Mouse (Mus musculus): Measurements from ENCODE around the gene Gjd3. TPM values are rescaled to one million over a fixed set of nuclear protein-coding genes. Genes with fewer than 3 reads are reported as not detected.

Gjd3 gene
- polyA plus RNA-seq, 1 experiment, result not detected

GRCm38 (mm10) chr11:98944897-98945604 lies 37.8 kb downstream of the Gjd3 start:
- H3K79me3 ChIP-seq (ENCODE audit: low read depth), result peaks cover 81% of the 10 kb centered on the region
- H3K79me2 ChIP-seq (ENCODE audit: control insufficient read depth, insufficient read depth), result peaks cover 98% of the 10 kb centered on the region
- no peak overlapping the region for H3K4me3 ChIP-seq (ENCODE audit: insufficient read depth, poor library complexity, severe bottlenecking)
- H3ac ChIP-seq (ENCODE audit: control insufficient read depth, insufficient read length, low read depth), result peak overlapping the region; percentile 51
- TF ChIP-seq USF1 (IDR thresholded peaks at IDR 0.05; ENCODE audit: low read depth) (no peak), MYOD1 (IDR thresholded peaks at IDR 0.05; ENCODE audit: control insufficient read depth, insufficient read length, low read depth) (no peak)
- H3K36me3 ChIP-seq (ENCODE audit: control insufficient read depth, insufficient read depth), result peaks cover 10% of the 10 kb centered on the region
- no peaks in the 10 kb centered on the region for H3K27me3 ChIP-seq (ENCODE audit: control insufficient read depth, insufficient read depth, insufficient read length)

- Histone ChIP-seq H3K79me3 (ENCODE audit: low read depth) (peaks cover 81% of the 10 kb centered on the region), H3K36me3 (ENCODE audit: control insufficient read depth, insufficient read depth) (peaks cover 10% of the 10 kb centered on the region), H3K4me3 (ENCODE audit: insufficient read depth, poor library complexity, severe bottlenecking) (peak overlapping the region; percentile 14), H3K27me3 (ENCODE audit: control insufficient read depth, insufficient read depth, insufficient read length) (no peaks in the 10 kb centered on the region), H3ac (ENCODE audit: control insufficient read depth, insufficient read length, low read depth) (peak overlapping the region; percentile 49), H3K79me2 (ENCODE audit: control insufficient read depth, insufficient read depth) (peaks cover 98% of the 10 kb centered on the region)
- TF ChIP-seq FOSL1 (IDR thresholded peaks at IDR 0.05; ENCODE audit: insufficient read depth, low read length, poor library complexity, severe bottlenecking) (no peak), USF1 (IDR thresholded peaks at IDR 0.05; ENCODE audit: low read depth) (no peak), MYOD1 (IDR thresholded peaks at IDR 0.05; ENCODE audit: control insufficient read depth, insufficient read length, low read depth) (no peak), MYOG (IDR thresholded peaks at IDR 0.05; ENCODE audit: control insufficient read depth, extremely low read depth, insufficient read length) (no peak), CEBPB (IDR thresholded peaks at IDR 0.05; ENCODE audit: low read depth) (no peak), CTCF (IDR thresholded peaks at IDR 0.05; ENCODE audit: control insufficient read depth, insufficient read depth, insufficient read length) (no peak), MAX (IDR thresholded peaks at IDR 0.05) (no peak)
Observed at GRCm38 (mm10) chr11:98943741-98944461, 38.9 kb downstream of the Gjd3 start.

DNA sequence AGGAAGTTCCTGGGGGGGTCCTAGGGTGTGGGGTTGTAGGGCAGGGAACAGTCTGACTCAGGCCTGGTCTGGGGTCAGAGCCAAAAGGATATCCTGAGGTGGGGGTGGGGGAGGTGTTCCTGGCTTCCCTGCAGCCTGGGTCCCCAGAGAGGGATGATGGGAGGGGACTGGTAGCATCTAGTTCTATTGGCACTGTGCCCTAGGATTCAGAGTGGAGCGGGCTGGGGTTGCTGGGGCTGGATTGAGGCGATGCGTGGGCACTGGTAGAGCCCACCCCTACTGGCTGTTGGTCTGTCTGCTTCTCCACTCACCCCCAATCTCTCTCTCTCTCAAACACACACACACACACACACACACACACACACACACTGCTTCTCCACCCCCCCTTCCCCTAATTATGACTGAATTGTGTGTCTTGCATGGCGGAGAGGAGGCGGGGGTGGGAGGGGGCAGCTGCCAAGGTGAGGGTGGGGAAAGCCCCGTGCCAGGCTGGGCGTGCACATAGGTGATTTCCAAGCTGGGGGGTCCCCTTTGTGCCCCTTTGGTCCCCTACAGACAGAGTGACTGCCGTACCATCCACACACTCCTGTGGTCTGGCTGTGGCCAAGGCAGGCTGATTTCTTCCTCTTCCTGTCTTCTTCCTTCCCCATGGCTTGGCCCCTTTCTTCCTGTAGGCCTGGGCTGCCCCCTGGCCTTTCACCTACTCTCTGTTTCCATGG lies 39.7 kb downstream of the Gjd3 start:
- Histone ChIP-seq H3K27me3 (ENCODE audit: control insufficient read depth, insufficient read depth, insufficient read length) (no peaks in the 10 kb centered on the region), H3K4me3 (ENCODE audit: insufficient read depth, poor library complexity, severe bottlenecking) (peak overlapping the region; percentile 14), H3K79me2 (ENCODE audit: control insufficient read depth, insufficient read depth) (peaks cover 98% of the 10 kb centered on the region), H3K79me3 (ENCODE audit: low read depth) (peaks cover 82% of the 10 kb centered on the region), H3K36me3 (ENCODE audit: control insufficient read depth, insufficient read depth) (peaks cover 10% of the 10 kb centered on the region), H3ac (ENCODE audit: control insufficient read depth, insufficient read length, low read depth) (peak overlapping the region; percentile 21)
- TF ChIP-seq MAX (IDR thresholded peaks at IDR 0.05), result no peak
- no peak for TF ChIP-seq FOSL1 (IDR thresholded peaks at IDR 0.05; ENCODE audit: insufficient read depth, low read length, poor library complexity, severe bottlenecking)
- TF ChIP-seq MYOG (IDR thresholded peaks at IDR 0.05; ENCODE audit: control insufficient read depth, extremely low read depth, insufficient read length), result no peak
- no peak for TF ChIP-seq USF1 (IDR thresholded peaks at IDR 0.05; ENCODE audit: low read depth)
- no peak for TF ChIP-seq CEBPB (IDR thresholded peaks at IDR 0.05; ENCODE audit: low read depth)
- TF ChIP-seq CTCF (IDR thresholded peaks at IDR 0.05; ENCODE audit: control insufficient read depth, insufficient read depth, insufficient read length), result no peak
- TF ChIP-seq MYOD1 (IDR thresholded peaks at IDR 0.05; ENCODE audit: control insufficient read depth, insufficient read length, low read depth), result no peak

GRCm38 (mm10) chr11:98942555-98942922 lies 40.3 kb downstream of the Gjd3 start:
- H3K4me3 ChIP-seq (ENCODE audit: insufficient read depth, poor library complexity, severe bottlenecking), result peak overlapping the region; percentile 32
- H3K79me3 ChIP-seq (ENCODE audit: low read depth), result peaks cover 80% of the 10 kb centered on the region
- TF ChIP-seq MYOG (IDR thresholded peaks at IDR 0.05; ENCODE audit: control insufficient read depth, extremely low read depth, insufficient read length), result no peak
- TF ChIP-seq MAX (IDR thresholded peaks at IDR 0.05), result no peak
- TF ChIP-seq FOSL1 (IDR thresholded peaks at IDR 0.05; ENCODE audit: insufficient read depth, low read length, poor library complexity, severe bottlenecking), result no peak
- TF ChIP-seq CEBPB (IDR thresholded peaks at IDR 0.05; ENCODE audit: low read depth), result no peak
- TF ChIP-seq CTCF (IDR thresholded peaks at IDR 0.05; ENCODE audit: control insufficient read depth, insufficient read depth, insufficient read length), result no peak
- no peak for TF ChIP-seq USF1 (IDR thresholded peaks at IDR 0.05; ENCODE audit: low read depth)
- TF ChIP-seq MYOD1 (IDR thresholded peaks at IDR 0.05; ENCODE audit: control insufficient read depth, insufficient read length, low read depth), result no peak
- H3K27me3 ChIP-seq (ENCODE audit: control insufficient read depth, insufficient read depth, insufficient read length), result no peaks in the 10 kb centered on the region
- H3ac ChIP-seq (ENCODE audit: control insufficient read depth, insufficient read length, low read depth), result peak overlapping the region; percentile 34
- peaks cover 4% of the 10 kb centered on the region for H3K36me3 ChIP-seq (ENCODE audit: control insufficient read depth, insufficient read depth)
- H3K79me2 ChIP-seq (ENCODE audit: control insufficient read depth, insufficient read depth), result peaks cover 98% of the 10 kb centered on the region

GRCm38 (mm10) chr11:98941826-98942550 lies 40.8 kb downstream of the Gjd3 start:
- H3K36me3 ChIP-seq (ENCODE audit: control insufficient read depth, insufficient read depth), result no peaks in the 10 kb centered on the region
- H3K79me2 ChIP-seq (ENCODE audit: control insufficient read depth, insufficient read depth), result peaks cover 93% of the 10 kb centered on the region
- no peaks in the 10 kb centered on the region for H3K27me3 ChIP-seq (ENCODE audit: control insufficient read depth, insufficient read depth, insufficient read length)
- H3K4me3 ChIP-seq (ENCODE audit: insufficient read depth, poor library complexity, severe bottlenecking), result peak overlapping the region; percentile 32
- H3ac ChIP-seq (ENCODE audit: control insufficient read depth, insufficient read length, low read depth), result peak overlapping the region; percentile 72
- no peak for TF ChIP-seq CTCF (IDR thresholded peaks at IDR 0.05; ENCODE audit: control insufficient read depth, insufficient read depth, insufficient read length)
- TF ChIP-seq MAX (IDR thresholded peaks at IDR 0.05), result peak; percentile 58
- no peak for TF ChIP-seq MYOD1 (IDR thresholded peaks at IDR 0.05; ENCODE audit: control insufficient read depth, insufficient read length, low read depth)
- TF ChIP-seq MYOG (IDR thresholded peaks at IDR 0.05; ENCODE audit: control insufficient read depth, extremely low read depth, insufficient read length), result no peak
- TF ChIP-seq FOSL1 (IDR thresholded peaks at IDR 0.05; ENCODE audit: insufficient read depth, low read length, poor library complexity, severe bottlenecking), result no peak
- TF ChIP-seq USF1 (IDR thresholded peaks at IDR 0.05; ENCODE audit: low read depth), result peak; percentile 99
- H3K79me3 ChIP-seq (ENCODE audit: low read depth), result peaks cover 75% of the 10 kb centered on the region
